Mouse (Mus musculus) right cerebral cortex, postnatal 14 days (tissue): ENCODE measurements around the gene Ltbp2.

ENCODE experiments used
- DNase-seq: peaks from one replicate; pipeline ENCODE4 v3.0.0; 2022

Gene Ltbp2

GRCm38 (mm10) chr12:84834773-84835172 is 41.6 kb downstream of the Ltbp2 start:
- DNase-seq = no peak

- no peak for DNase-seq
Measured at GRCm38 (mm10) chr12:84831648-84832047, 44.7 kb downstream of the Ltbp2 start.

GRCm38 (mm10) chr12:84831141-84831540 is 45.2 kb downstream of the Ltbp2 start:
- no peak for DNase-seq

- no peak for DNase-seq
Measured at GRCm38 (mm10) chr12:84830438-84830837, 45.9 kb downstream of the Ltbp2 start.

GRCm38 (mm10) chr12:84829913-84830312 is 46.4 kb downstream of the Ltbp2 start:
- no peak for DNase-seq

- no peak for DNase-seq
Measured at GRCm38 (mm10) chr12:84829109-84829724, 47.1 kb downstream of the Ltbp2 start.

- DNase-seq = no peak
Measured at GRCm38 (mm10) chr12:84827384-84827933, 48.9 kb downstream of the Ltbp2 start.

- no peak for DNase-seq
Measured at GRCm38 (mm10) chr12:84824203-84824602, 52.1 kb downstream of the Ltbp2 start.

GRCm38 (mm10) chr12:84823601-84824000 is 52.7 kb downstream of the Ltbp2 start:
- no peak for DNase-seq

GRCm38 (mm10) chr12:84819236-84820168 is 56.8 kb downstream of the Ltbp2 start:
- DNase-seq = peak; percentile 30

GRCm38 (mm10) chr12:84818496-84818895 is 57.8 kb downstream of the Ltbp2 start:
- DNase-seq = no peak

GRCm38 (mm10) chr12:84814663-84815325 is 61.5 kb downstream of the Ltbp2 start:
- DNase-seq = no peak

- DNase-seq = no peak
Measured at GRCm38 (mm10) chr12:84813773-84814172, 62.6 kb downstream of the Ltbp2 start.

GRCm38 (mm10) chr12:84812004-84812403 is 64.3 kb downstream of the Ltbp2 start:
- DNase-seq = no peak

- no peak for DNase-seq
Measured at GRCm38 (mm10) chr12:84811510-84811909, 64.8 kb downstream of the Ltbp2 start.

- no peak for DNase-seq
Measured at GRCm38 (mm10) chr12:84810810-84811209, 65.5 kb downstream of the Ltbp2 start.

GRCm38 (mm10) chr12:84809033-84809432 is 67.3 kb downstream of the Ltbp2 start:
- no peak for DNase-seq

- no peak for DNase-seq
Measured at GRCm38 (mm10) chr12:84807351-84807750, 69.0 kb downstream of the Ltbp2 start.

- DNase-seq = no peak
Measured at GRCm38 (mm10) chr12:84806726-84807125, 69.6 kb downstream of the Ltbp2 start.

GRCm38 (mm10) chr12:84806010-84806409 is 70.3 kb downstream of the Ltbp2 start:
- no peak for DNase-seq

- no peak for DNase-seq
Measured at GRCm38 (mm10) chr12:84805228-84805842, 71.0 kb downstream of the Ltbp2 start.

GRCm38 (mm10) chr12:84802625-84803024 is 73.7 kb downstream of the Ltbp2 start:
- no peak for DNase-seq
